Mouse (Mus musculus) natural killer cell, adult 2 months (primary cell): ENCODE results near the gene Slc39a7.
"Not testable (repeated sequence)": the region's sequence is repeated elsewhere in the genome, so short reads cannot be mapped to it uniquely, and the experiment has no call there.

Experiments
- DNase-seq, 2 experiments: peaks; one replicate each; pipeline ENCODE4 v3.0.0; 2022; ENCODE audit warnings: low spot score in 2 of 2

The Slc39a7 gene

GRCm38 (mm10) chr17:34030861-34031326 lies 588 bp downstream of the Slc39a7 start:
- no peak for DNase-seq

- DNase-seq, result no peak
Measured at GRCm38 (mm10) chr17:34029890-34030595, 1.4 kb downstream of the Slc39a7 start.

- no peak for DNase-seq
Measured at GRCm38 (mm10) chr17:34029150-34029889, 2.2 kb downstream of the Slc39a7 start.

- no peak for DNase-seq
Measured at GRCm38 (mm10) chr17:34028501-34029149, 2.9 kb downstream of the Slc39a7 start.

- DNase-seq, result peak; percentile 82 to 89
Measured at GRCm38 (mm10) chr17:34027656-34028223, 3.7 kb downstream of the Slc39a7 start, which contains the start of gene H2-Ke6. Gene H2-Ke6, minus strand, starts transcription at chr17:34028060.

GRCm38 (mm10) chr17:34026917-34027655 lies 4.4 kb downstream of the Slc39a7 start:
- DNase-seq, result peak; percentile 78 to 80

- no peak for DNase-seq
Measured at GRCm38 (mm10) chr17:34026221-34026620, 5.3 kb downstream of the Slc39a7 start.

GRCm38 (mm10) chr17:34025756-34026151 lies 5.7 kb downstream of the Slc39a7 start:
- no peak for DNase-seq

- DNase-seq, result no peak
Measured at GRCm38 (mm10) chr17:34024861-34025755, 6.4 kb downstream of the Slc39a7 start.

GRCm38 (mm10) chr17:34024317-34024821 lies 7.1 kb downstream of the Slc39a7 start, which contains the start of gene Ring1:
Gene Ring1, minus strand, starts transcription at chr17:34024680.
- DNase-seq, result peak; percentile 78 to 83

- DNase-seq, result no peak
Measured at GRCm38 (mm10) chr17:34023678-34024077, 7.8 kb downstream of the Slc39a7 start.

- no peak for DNase-seq
Measured at GRCm38 (mm10) chr17:34022987-34023386, 8.5 kb downstream of the Slc39a7 start.

GRCm38 (mm10) chr17:34022414-34022783 lies 9.1 kb downstream of the Slc39a7 start:
- no peak for DNase-seq

GRCm38 (mm10) chr17:34021539-34022413 lies 9.7 kb downstream of the Slc39a7 start:
- no peak for DNase-seq

GRCm38 (mm10) chr17:34013436-34013835 lies 18.0 kb downstream of the Slc39a7 start:
- no peak for DNase-seq

GRCm38 (mm10) chr17:34010156-34010555 lies 21.3 kb downstream of the Slc39a7 start:
- no peak for DNase-seq

- no peak for DNase-seq
Measured at GRCm38 (mm10) chr17:34006570-34006969, 24.9 kb downstream of the Slc39a7 start.

- peak in 1 of 2 experiments; percentile 63 for DNase-seq
Measured at GRCm38 (mm10) chr17:34003426-34003825, 28.1 kb downstream of the Slc39a7 start.

- DNase-seq, result not testable (repeated sequence)
Measured at GRCm38 (mm10) chr17:34000796-34001195, 30.7 kb downstream of the Slc39a7 start.
